In genomic region chr2:5083739-5084138, GRCm38 (mm10) we compare ENCODE assay signal across 30 mouse cellular contexts. TPM values are rescaled to one million over a fixed set of nuclear protein-coding genes. Genes with fewer than 3 reads are reported as not detected.
A peak's percentile ranks its signal among the peaks of the same experiment; 100 is the strongest.
DNase-seq lines count a peak whose midpoint lies in the region; TF ChIP-seq lines count a peak whose summit lies in the region.
"Had no signal": no experiment of that assay in that cellular context is flagged by ENCODE, and none has a peak within 500 bp of the region (broad histone marks: within the 10 kb centered on the region; RNA-seq: fewer than 3 reads in every experiment).

No protein-coding gene starts in this region.

- H3K27me3 ChIP-seq in CH12.LX (replicated peaks): no peaks in the 10 kb centered on the region
- H3K27me3 ChIP-seq: embryonic facial prominence, embryonic 13.5 days; heart, embryonic 13.5 days; hindbrain, embryonic 12.5 days; hindbrain, embryonic 15.5 days had no signal

- no peak for TF ChIP-seq EP300 in CH12.LX (IDR thresholded peaks at IDR 0.05; ENCODE audit: low read length)

- H3K4me1 ChIP-seq in CH12.LX (ENCODE audit: control insufficient read depth in 1 of 2, insufficient read depth in 2 of 2) (peaks cover 0 to 4% of the 10 kb centered on the region in 2 experiments; a peak in 1 of 4 replicates), ES-E14 (ENCODE audit: control insufficient read depth in 2 of 2, insufficient read depth in 2 of 2, low read length in 2 of 2, poor library complexity in 1 of 2) (peaks cover 3% of the 10 kb centered on the region in 2 experiments; a peak in 1 of 4 replicates)
- H3K4me1 ChIP-seq: heart, embryonic 10.5 days; hindbrain, embryonic 12.5 days had no signal

- H3K4me3 ChIP-seq in CH12.LX (replicated peaks in 1 of 3; ENCODE audit: low read depth in 2 of 3, low read length in 2 of 3, poor library complexity in 1 of 3) (no peak overlapping the region), ES-E14 (ENCODE audit: insufficient read depth in 1 of 2, low read depth in 1 of 2, low read length in 2 of 2, poor library complexity in 1 of 2, severe bottlenecking in 1 of 2) (no peak overlapping the region)
- H3K4me3 ChIP-seq: embryonic facial prominence, embryonic 10.5 days; embryonic facial prominence, embryonic 13.5 days; erythroblast, embryonic 14.5 days; forebrain, embryonic 13.5 days; heart, adult 2 months; heart, embryonic 10.5 days; heart, embryonic 13.5 days; hindbrain, embryonic 12.5 days; hindbrain, embryonic 15.5 days had no signal

- H3K9me3 ChIP-seq in CH12.LX (replicated peaks; ENCODE audit: low read length): no peaks in the 10 kb centered on the region
- H3K9me3 ChIP-seq in ES-E14 (ENCODE audit: control insufficient read depth, insufficient read depth, low read depth, low read length): no peaks in the 10 kb centered on the region
- H3K9me3 ChIP-seq: embryonic facial prominence, embryonic 10.5 days; embryonic facial prominence, embryonic 13.5 days; forebrain, embryonic 13.5 days; heart, embryonic 10.5 days; heart, embryonic 13.5 days; hindbrain, embryonic 12.5 days; hindbrain, embryonic 15.5 days had no signal

- no peak for TF ChIP-seq RAD21 in CH12.LX (IDR thresholded peaks at IDR 0.05; ENCODE audit: low read depth, low read length)

- DNase-seq in CH12.LX (ENCODE audit: extremely low read depth) (no peak), ES-E14 (ENCODE audit: low read depth, low spot score) (no peak)
- DNase-seq in retina, embryonic 14.5 days (ENCODE audit: low spot score): peak; percentile 15
- no peak for DNase-seq in spleen, postnatal 36 days (ENCODE audit: low spot score in 2 of 2)
- DNase-seq in kidney, adult 11 months: no peak
- no peak for DNase-seq in heart, postnatal 25 days (ENCODE audit: low spot score)
- DNase-seq: adrenal gland, adult 2 months; adrenal gland, postnatal 14 days; cerebellum, adult 11 months; cerebellum, adult 2 months; cerebellum, adult 9-11 months; cerebellum, postnatal 25 days; embryo, embryonic 11 days; gastrocnemius, postnatal 10 days; gastrocnemius, postnatal 36 days; heart, adult 2 months; heart, postnatal 14 days had no signal

- intact Hi-C loops in heart, postnatal 25 days (cut with DNase I): no loop called here

- H3K36me3 ChIP-seq in CH12.LX (replicated peaks in 1 of 2; ENCODE audit: control insufficient read depth in 1 of 2, insufficient read depth in 1 of 2, low read length in 1 of 2) (no peaks in the 10 kb centered on the region), ES-E14 (ENCODE audit: control insufficient read depth, insufficient read depth, low read length, poor library complexity, severe bottlenecking) (no peaks in the 10 kb centered on the region)
- H3K36me3 ChIP-seq: embryonic facial prominence, embryonic 10.5 days; embryonic facial prominence, embryonic 13.5 days; G1E; heart, embryonic 10.5 days; heart, embryonic 13.5 days; hindbrain, embryonic 12.5 days; hindbrain, embryonic 15.5 days had no signal

- H3K27ac ChIP-seq in CH12.LX (ENCODE audit: insufficient read depth, low read depth) (no peak overlapping the region), ES-E14 (ENCODE audit: insufficient read depth, low read depth, low read length, poor library complexity, severe bottlenecking) (no peak overlapping the region)
- H3K27ac ChIP-seq: embryonic facial prominence, embryonic 10.5 days; embryonic facial prominence, embryonic 13.5 days; forebrain, embryonic 13.5 days; heart, adult 2 months; heart, embryonic 10.5 days; heart, embryonic 13.5 days; hindbrain, embryonic 12.5 days; hindbrain, embryonic 15.5 days had no signal

- H3K9ac ChIP-seq in CH12.LX (ENCODE audit: insufficient read depth, low read depth) (no peak overlapping the region), ES-E14 (ENCODE audit: insufficient read depth, low read depth, low read length, poor library complexity, severe bottlenecking) (no peak overlapping the region)
- H3K9ac ChIP-seq: embryonic facial prominence, embryonic 13.5 days; forebrain, embryonic 13.5 days; heart, embryonic 13.5 days; hindbrain, embryonic 12.5 days; hindbrain, embryonic 15.5 days had no signal

- dilution Hi-C loops in CH12.LX (cut with MboI; ENCODE audit: extremely low pct_ligation_motif_present, extremely low pct_unique_long_range_greater_than_20kb, low sequenced_read_pairs): no loop called here

- no peak for TF ChIP-seq POLR2A in CH12.LX (IDR thresholded peaks at IDR 0.05; ENCODE audit: low read depth, low read length)

- no peak overlapping the region for H3K4me2 ChIP-seq in CH12.LX (ENCODE audit: insufficient read depth, low read depth, poor library complexity, severe bottlenecking)
- H3K4me2 ChIP-seq: embryonic facial prominence, embryonic 13.5 days; forebrain, embryonic 13.5 days; heart, embryonic 13.5 days; hindbrain, embryonic 12.5 days; hindbrain, embryonic 15.5 days had no signal

- no peaks in the 10 kb centered on the region for H3K79me2 ChIP-seq in CH12.LX (replicated peaks; ENCODE audit: control insufficient read depth, extremely low read depth, insufficient read depth, poor library complexity, severe bottlenecking)

- no peak for TF ChIP-seq CTCF in CH12.LX (conservative IDR thresholded peaks at IDR 0.05 in 1 of 2, IDR thresholded peaks at IDR 0.05 in 1 of 2; ENCODE audit: low read depth in 2 of 2, low read length in 2 of 2)

- in situ Hi-C loops in CH12.LX (cut with MboI; ENCODE audit: low pct_ligation_motif_present, low pct_unique_long_range_greater_than_20kb, low sequenced_read_pairs) (loop anchor here (10.0 to 25.0 kb wide), 3 partner anchors 321 to 1079 kb away; no protein-coding TSS in a partner anchor), ES-E14 (cut with MboI; ENCODE audit: low sequenced_read_pairs in 2 of 2, unreplicated experiment in 2 of 2) (loop anchor here in 1 of 2 experiments (25.0 kb wide), 1 partner anchor 329 kb away; no protein-coding TSS in a partner anchor)

TF ChIP-seq in CH12.LX, 34 proteins besides CTCF, POLR2A, EP300 and RAD21:
- TF ChIP-seq JUND (conservative IDR thresholded peaks at IDR 0.05; ENCODE audit: low read depth, low read length) (no peak), MAFK (IDR thresholded peaks at IDR 0.05; ENCODE audit: insufficient replicate concordance, low read length) (peak; percentile 60; the same call in 1 of the 2 replicates)

TF ChIP-seq in ES-E14, 5 proteins besides CTCF, POLR2A, EP300 and RAD21:
- TF ChIP-seq ZC3H11A (IDR thresholded peaks at IDR 0.05; ENCODE audit: borderline replicate concordance, low read depth, low read length) (no peak), MAFK (IDR thresholded peaks at IDR 0.05; ENCODE audit: insufficient read depth, low read depth, low read length) (peak; percentile 59)

RNA-seq across cellular contexts. Expression of gene Optn, which starts 19.9 kb away (rescaled TPM):
- total RNA-seq in CH12.LX (2012; rRNA removed): 19.8 and 25.1 TPM in 2 replicates
- total RNA-seq in CH12.LX (2014; rRNA removed): 27.2 and 28.0 TPM in 2 replicates
- polyA plus RNA-seq in CH12.LX (2012; ENCODE audit: insufficient read length, low read depth): 37.3 and 40.6 TPM in 2 replicates
- total RNA-seq in ES-E14 (2012; rRNA removed): 4.6 and 4.9 TPM in 2 replicates
- 10 to 100 TPM; 52.6 to 63.8 TPM for total RNA-seq in heart, postnatal 25 days (2021)

RNA-seq across cellular contexts. Expression of gene Ccdc3, which starts 53.8 kb away (rescaled TPM):
- total RNA-seq in CH12.LX (2012; rRNA removed) (not detected in 2 replicates), CH12.LX (2014; rRNA removed) (not detected in 2 replicates), ES-E14 (2012; rRNA removed) (9.2 and 13.5 TPM in 2 replicates)
- not detected in 2 replicates for polyA plus RNA-seq in CH12.LX (2012; ENCODE audit: insufficient read length, low read depth)
- 1 to 10 TPM; 2.9 to 4.5 TPM for total RNA-seq in heart, postnatal 25 days (2021)
- total RNA-seq: common myeloid progenitor, adult 5-6 weeks; G1E; granulocyte monocyte progenitor cell, adult 5-6 weeks; hematopoietic stem cell, adult 5-6 weeks had no signal
- polyA plus RNA-seq: CD4-positive, CD25-positive, alpha-beta regulatory T cell, adult 4 months; G1E had no signal
